Mouse (Mus musculus) neural tube, postnatal 0 days (tissue): ENCODE data around the gene Marc1. TPM values are rescaled to one million over a fixed set of nuclear protein-coding genes. Genes with fewer than 3 reads are reported as not detected.
A peak's percentile ranks its signal among the peaks of the same experiment; 100 is the strongest.

Experiments
- microRNA counts: library from miRNA; unstranded; fragments of <30 nt; microRNA quantifications from one replicate; lab custom pipeline; 2015
- microRNA-seq: library from miRNA; unstranded; fragments of <30 nt; microRNA quantifications from one replicate; pipeline ENCODE4, GENCODE M21; 2016
- polyA plus RNA-seq: library from polyadenylated mRNA; unstranded; fragments of >200 nt; fragmentation: Nextera tagmentation; extraction: Ambion mirVana; gene quantifications from 2 replicates; pipeline ENCODE4 v1.2.1, GENCODE M21; 2015

Gene Marc1
- 0.25 TPM in 2 replicates for polyA plus RNA-seq

DNA sequence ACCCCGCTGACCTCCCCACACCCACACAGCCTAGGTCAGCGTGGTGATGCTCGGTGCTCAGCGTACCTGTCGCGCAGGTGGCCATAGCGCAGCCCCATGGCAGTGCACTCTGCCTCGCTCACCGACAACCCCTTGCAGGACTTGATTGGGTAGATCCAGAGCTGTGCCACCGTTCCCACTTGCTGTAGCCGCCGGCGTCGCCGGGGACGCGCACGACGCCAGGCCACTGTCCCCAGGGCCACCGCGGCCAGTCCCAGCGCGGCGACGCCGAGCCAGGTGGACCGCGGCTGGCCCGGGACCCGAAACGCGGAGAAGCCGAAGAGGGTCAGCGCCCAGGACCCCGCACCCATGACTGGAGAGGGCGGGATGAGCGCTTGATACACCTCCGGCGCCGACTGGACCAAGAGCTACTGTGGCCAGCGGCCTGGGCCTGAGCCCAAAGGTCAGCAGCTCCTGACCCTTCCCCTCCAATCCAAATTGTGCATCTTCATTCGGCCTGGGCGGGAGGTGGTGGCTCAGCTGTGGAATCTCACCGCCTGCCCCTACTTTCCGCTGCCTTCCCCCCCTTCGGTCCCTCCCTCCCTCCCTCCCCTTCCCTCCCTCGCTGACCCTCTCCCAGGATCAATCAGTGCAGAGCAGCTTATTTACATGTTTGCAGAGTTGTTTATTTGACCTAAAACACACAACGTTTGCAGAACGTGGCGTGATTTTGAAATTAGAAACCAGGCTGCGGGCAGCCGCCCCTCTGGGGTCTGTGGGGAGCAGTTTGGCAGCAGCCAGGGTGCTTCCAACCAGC, at the start of gene Marc1:
Gene Marc1, minus strand, starts transcription at position 534 of the 796 bp plus-strand sequence.

DNA sequence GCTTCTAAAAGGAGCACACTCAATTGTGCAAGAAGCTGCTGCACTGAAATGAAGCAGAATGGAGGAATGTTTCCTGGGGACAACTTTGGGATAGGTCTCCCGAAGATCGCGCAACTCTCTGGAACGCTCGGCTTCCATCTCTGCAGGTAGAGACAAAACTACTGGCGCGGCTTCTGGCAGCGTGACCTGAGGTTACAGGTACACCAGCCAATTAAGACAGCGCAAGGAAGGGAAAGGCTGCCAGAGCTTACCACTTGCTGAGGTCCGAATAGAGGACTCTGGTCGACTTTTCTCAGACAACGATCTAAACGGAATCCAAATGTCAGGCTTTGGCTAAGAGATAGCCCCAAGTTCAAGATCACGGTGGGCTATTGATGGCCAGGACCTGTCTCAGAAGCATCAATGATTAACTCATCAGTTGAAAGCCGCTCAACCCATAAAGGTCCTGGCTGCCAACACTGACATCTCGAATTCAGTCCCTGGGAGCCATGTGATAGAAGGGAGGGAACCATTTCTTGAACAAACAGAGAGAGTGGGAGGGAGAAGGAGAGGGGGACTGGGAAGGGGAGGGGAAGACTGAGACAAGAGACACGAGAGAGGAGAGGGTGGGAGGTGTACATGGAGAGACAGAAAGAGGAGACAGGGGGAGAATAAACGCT, 35.1 kb upstream of the Marc1 start, which contains the start of gene Marc2:
Gene Marc2, minus strand, starts transcription at position 360 of the 659 bp plus-strand sequence.

MicroRNAs within 50 kb of the gene (microRNA counts, 519-probe panel; counts per million panel counts)
- 3,515 counts per million, percentile 24 among the panel's probes with 10 or more counts for microRNA mmu-miR-1981 (lab: Ali Mortazavi, UCI)

Small RNA genes lying within 50 kb of the gene (microRNA-seq; reads per million reads assigned to microRNA genes)
- 85.3 reads per million, percentile 42 among the genes with 10 or more reads in this experiment for gene Mir1981

Other genes starting within 250 kb of the Marc1 start
- 2.5 and 2.8 TPM in 2 replicates for gene Hlx, start 78.7 kb downstream of the Marc1 start, polyA plus RNA-seq
- gene Marc2, start 35.1 kb upstream of the Marc1 start, polyA plus RNA-seq = 132 and 150 TPM in 2 replicates
- gene C130074G19Rik, start 71.9 kb upstream of the Marc1 start, polyA plus RNA-seq = 1.2 and 1.8 TPM in 2 replicates
- 14.1 and 15.3 TPM in 2 replicates for gene Mark1, start 188.3 kb upstream of the Marc1 start, polyA plus RNA-seq